Mouse (Mus musculus): ENCODE data around the gene Slc25a43. TPM values are rescaled to one million over a fixed set of nuclear protein-coding genes. Genes with fewer than 3 reads are reported as not detected.

The Slc25a43 gene
- under 1 TPM in 1 of 2 experiments, not detected in 1; 0.47 TPM for total RNA-seq (2021)
- long read RNA-seq: 0 reads

DNA sequence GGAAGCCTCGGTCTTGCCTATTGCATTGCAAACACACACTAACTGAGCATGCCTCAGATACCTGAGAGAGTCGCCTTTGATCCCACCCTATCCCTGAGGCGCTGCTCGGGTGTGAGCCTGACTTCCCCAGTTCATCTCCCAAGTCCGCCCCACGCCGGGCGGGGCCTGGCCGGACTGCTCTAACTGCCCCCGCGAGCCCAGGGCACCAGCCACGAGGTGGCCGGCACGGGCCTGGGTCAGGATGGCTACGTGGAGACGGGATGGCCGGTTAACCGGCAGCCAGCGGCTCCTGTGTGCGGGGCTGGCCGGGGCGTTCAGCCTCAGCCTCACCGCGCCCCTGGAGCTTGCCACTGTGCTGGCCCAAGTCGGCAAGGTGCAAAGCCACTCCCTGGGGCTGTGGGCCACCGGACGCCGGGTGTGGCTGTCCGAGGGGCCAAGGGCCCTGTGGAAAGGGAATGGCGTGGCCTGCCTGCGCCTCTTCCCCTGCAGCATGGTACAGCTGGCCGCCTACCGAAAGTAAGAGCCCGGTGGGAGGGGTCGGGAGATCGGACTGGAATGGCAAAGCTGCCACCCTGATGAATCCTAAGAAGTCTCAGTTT lies at the start of gene Slc25a43:
Gene Slc25a43 (plus strand): TSS at position 157 of the 599 bp plus-strand sequence.
- DNase-seq (ENCODE audit: low spot score in 2 of 2): no peak

- no peak for DNase-seq (ENCODE audit: low spot score in 2 of 2)
Observed at GRCm38 (mm10) chrX:36740124-36740951, 3.1 kb upstream of the Slc25a43 start.

- no peak for DNase-seq (ENCODE audit: low spot score in 2 of 2)
Observed at GRCm38 (mm10) chrX:36741278-36741677, 2.2 kb upstream of the Slc25a43 start.

- DNase-seq (ENCODE audit: low spot score in 2 of 2): no peak
Observed at GRCm38 (mm10) chrX:36742744-36743143, 715 bp upstream of the Slc25a43 start.

GRCm38 (mm10) chrX:36744735-36745134 lies 1.3 kb downstream of the Slc25a43 start:
- no peak for DNase-seq (ENCODE audit: low spot score in 2 of 2)

DNA sequence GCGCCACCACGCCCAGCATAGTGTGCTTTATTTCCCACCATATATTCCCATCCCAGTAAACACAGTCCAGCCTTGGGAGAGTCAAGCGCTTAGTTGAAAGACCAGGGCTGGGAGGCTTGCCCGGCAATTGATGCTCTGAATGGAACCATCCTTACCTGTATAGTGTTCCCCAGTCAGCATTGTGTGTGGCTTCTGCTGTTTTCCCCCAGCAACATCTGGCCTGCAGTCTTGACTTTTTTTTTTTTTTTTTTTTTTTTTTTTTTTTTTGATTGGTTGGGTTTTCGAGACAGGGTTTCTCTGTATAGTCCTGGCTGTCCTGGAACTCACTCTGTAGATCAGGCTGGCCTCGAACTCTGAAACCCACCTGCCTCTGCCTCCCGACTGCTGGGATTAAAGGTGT lies 1.9 kb downstream of the Slc25a43 start:
- no peak for DNase-seq (ENCODE audit: low spot score in 2 of 2)

GRCm38 (mm10) chrX:36746789-36747188 lies 3.3 kb downstream of the Slc25a43 start:
- no peak for DNase-seq (ENCODE audit: low spot score in 2 of 2)

- no peak for DNase-seq (ENCODE audit: low spot score in 2 of 2)
Observed at GRCm38 (mm10) chrX:36748573-36748972, 5.1 kb downstream of the Slc25a43 start.

GRCm38 (mm10) chrX:36749281-36749785 lies 5.9 kb downstream of the Slc25a43 start:
- no peak for DNase-seq (ENCODE audit: low spot score in 2 of 2)

GRCm38 (mm10) chrX:36750591-36750990 lies 7.1 kb downstream of the Slc25a43 start:
- no peak for DNase-seq (ENCODE audit: low spot score in 2 of 2)

DNA sequence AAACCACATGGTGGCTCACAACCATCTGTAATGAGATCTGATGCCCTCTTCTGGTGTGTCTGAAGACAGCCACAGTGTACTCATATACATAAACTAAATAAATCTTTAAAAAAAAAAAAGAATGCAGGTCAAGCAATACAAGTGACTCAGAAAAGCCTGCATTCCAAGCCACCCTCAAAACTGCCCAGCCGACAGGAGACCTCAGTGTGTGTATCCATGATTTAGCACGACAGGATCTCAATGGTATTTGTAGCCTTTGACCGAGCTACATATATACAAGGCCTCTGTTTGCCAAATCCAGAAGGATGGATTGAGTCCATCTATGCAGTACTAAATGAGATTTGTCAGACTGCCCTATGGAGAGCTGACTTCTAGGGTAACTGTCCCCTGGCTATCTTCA lies 9.1 kb downstream of the Slc25a43 start:
- no peak for DNase-seq (ENCODE audit: low spot score in 2 of 2)

GRCm38 (mm10) chrX:36757796-36758472 lies 14.5 kb downstream of the Slc25a43 start:
- DNase-seq (ENCODE audit: low spot score in 2 of 2): no peak

GRCm38 (mm10) chrX:36758566-36758965 lies 15.1 kb downstream of the Slc25a43 start:
- DNase-seq (ENCODE audit: low spot score in 2 of 2): no peak

DNA sequence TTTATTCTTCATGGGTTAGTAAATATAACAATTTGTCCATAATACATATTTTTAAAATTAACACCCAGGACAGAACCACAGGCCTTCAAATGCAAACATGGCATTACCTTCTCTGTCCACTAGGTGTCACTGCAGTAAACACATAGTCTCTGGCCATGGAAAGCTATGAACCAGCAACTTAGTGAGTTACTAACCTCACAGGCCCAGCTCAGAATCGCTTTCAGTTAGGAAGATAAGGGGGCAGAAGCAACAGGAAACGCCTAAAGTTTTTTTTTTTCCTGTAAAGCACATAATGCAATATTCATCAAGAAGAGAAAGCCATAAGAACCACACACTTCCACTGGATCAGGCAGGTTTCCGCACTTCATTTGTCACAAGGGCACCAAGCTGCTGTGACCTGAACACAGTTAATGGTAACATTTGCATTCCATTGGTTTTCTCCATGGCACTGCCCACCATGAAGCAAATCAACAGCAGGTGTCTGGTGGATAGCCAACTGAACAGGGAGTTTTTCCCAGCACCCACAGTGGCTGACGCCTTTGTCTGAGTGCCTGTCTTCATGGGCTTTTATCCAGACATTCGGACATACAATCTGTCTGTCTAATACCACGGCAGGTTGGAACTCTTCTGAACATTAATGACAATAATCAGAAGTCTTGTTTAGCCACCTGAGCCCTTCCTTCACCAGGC lies 17.6 kb downstream of the Slc25a43 start:
- DNase-seq (ENCODE audit: low spot score in 2 of 2): peak; percentile 27 to 70

- no peak for DNase-seq (ENCODE audit: low spot score in 2 of 2)
Observed at GRCm38 (mm10) chrX:36762289-36762688, 18.8 kb downstream of the Slc25a43 start.

DNA sequence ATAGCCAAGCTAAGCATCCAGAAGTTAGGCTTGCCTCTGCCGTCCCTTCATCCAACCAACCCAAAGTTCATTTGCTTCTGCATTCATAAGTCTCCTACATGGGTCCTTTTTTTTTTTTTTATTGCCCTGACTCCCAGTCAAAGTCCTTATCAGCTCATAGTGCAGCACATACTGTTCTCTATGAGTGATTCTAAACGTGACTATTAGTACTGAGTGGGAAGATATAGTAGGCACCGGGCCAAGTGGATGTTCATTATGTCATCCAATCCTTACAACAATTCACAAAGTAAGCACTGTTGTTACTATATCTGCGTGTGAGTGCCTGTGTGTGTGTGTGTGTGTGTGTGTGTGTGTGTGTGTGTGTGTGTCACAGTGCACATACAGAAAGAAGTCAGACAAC lies 19.4 kb downstream of the Slc25a43 start:
- DNase-seq (ENCODE audit: low spot score in 2 of 2): no peak

- no peak for DNase-seq (ENCODE audit: low spot score in 2 of 2)
Observed at GRCm38 (mm10) chrX:36763298-36763933, 20.0 kb downstream of the Slc25a43 start.

GRCm38 (mm10) chrX:36763934-36764317 lies 20.5 kb downstream of the Slc25a43 start:
- no peak for DNase-seq (ENCODE audit: low spot score in 2 of 2)

- DNase-seq (ENCODE audit: low spot score in 2 of 2): no peak
Observed at GRCm38 (mm10) chrX:36767386-36767785, 23.9 kb downstream of the Slc25a43 start.

GRCm38 (mm10) chrX:36772591-36772990 lies 29.1 kb downstream of the Slc25a43 start:
- DNase-seq (ENCODE audit: low spot score in 2 of 2): no peak

- DNase-seq (ENCODE audit: low spot score in 2 of 2): no peak
Observed at GRCm38 (mm10) chrX:36775520-36775919, 32.1 kb downstream of the Slc25a43 start.
